Mouse (Mus musculus) forebrain, embryonic 14.5 days (tissue): ENCODE results near the gene Tmc4. TPM values are rescaled to one million over a fixed set of nuclear protein-coding genes. Genes with fewer than 3 reads are reported as not detected.

Experiments used
- ATAC-seq: fragments of 200-750 bp; cut with Nextera tagmentation; 2 replicates; pipeline ENCODE4 v1.8.0; 2017; ENCODE audit warnings: mild to moderate bottlenecking, moderate library complexity
- DNase-seq: peaks from one replicate; pipeline ENCODE4 v3.0.0-alpha.2; 2015; ENCODE audit warnings: low spot score
- H3K27ac ChIP-seq: fragments of 300-500 bp; sonication (generic); 2 replicates; pipeline ENCODE4 v1.5.1; 2014; ENCODE audit warnings: low read depth, mild to moderate bottlenecking, control low read depth, low read length, moderate library complexity
- H3K27me3 ChIP-seq: fragments of 300-500 bp; sonication (generic); replicated peaks from 2 replicates; pipeline ENCODE4 v1.6.1; 2014; ENCODE audit warnings: low read length, control low read depth, mixed read lengths; ENCODE audit not compliant: control insufficient read depth, insufficient read depth
- H3K36me3 ChIP-seq: fragments of 300-500 bp; sonication (generic); 2 replicates; pipeline ENCODE4 v1.6.1; 2014; ENCODE audit warnings: low read length, control low read depth; ENCODE audit not compliant: control insufficient read depth, insufficient read depth
- H3K4me1 ChIP-seq: fragments of 300-500 bp; sonication (generic); 2 replicates; pipeline ENCODE4 v1.6.1; 2014; ENCODE audit warnings: antibody characterized with exemption, low read length, control low read depth; ENCODE audit not compliant: control insufficient read depth, insufficient read depth
- H3K4me2 ChIP-seq: fragments of 300-500 bp; sonication (generic); 2 replicates; pipeline ENCODE4 v1.6.1; 2014; ENCODE audit warnings: mild to moderate bottlenecking, control low read depth, low read length
- H3K4me3 ChIP-seq: fragments of 300-500 bp; sonication (generic); 2 replicates; pipeline ENCODE4 v1.5.1; 2014; ENCODE audit warnings: low read depth, low read length, control low read depth
- H3K9ac ChIP-seq: fragments of 300-500 bp; sonication (generic); 2 replicates; pipeline ENCODE4 v1.6.1; 2014; ENCODE audit warnings: mild to moderate bottlenecking, low read length, control low read depth, moderate library complexity
- H3K9me3 ChIP-seq: fragments of 300-500 bp; sonication (generic); replicated peaks from 2 replicates; pipeline ENCODE4 v1.6.1; 2016; ENCODE audit warnings: low read length, control low read depth, mixed read lengths; ENCODE audit not compliant: control insufficient read depth
- WGBS: fragments of 180-500 bp; shearing (Covaris S2); extraction: QIAGEN DNeasy Blood & Tissue Kit; methylation state at CpG from one replicate; pipeline ENCODE4 v1.1.7; 2014; 5-methylcytosine and 5-hydroxymethylcytosine counted together
- polyA plus RNA-seq: library from polyadenylated mRNA; unstranded; fragments of >200 nt; fragmentation: Nextera tagmentation; extraction: Ambion mirVana; gene quantifications from 2 replicates; pipeline ENCODE4 v1.2.1, GENCODE M21; 2014

Gene Tmc4
- polyA plus RNA-seq, 1 experiment from 2014 or later, result 1.8 TPM

DNA sequence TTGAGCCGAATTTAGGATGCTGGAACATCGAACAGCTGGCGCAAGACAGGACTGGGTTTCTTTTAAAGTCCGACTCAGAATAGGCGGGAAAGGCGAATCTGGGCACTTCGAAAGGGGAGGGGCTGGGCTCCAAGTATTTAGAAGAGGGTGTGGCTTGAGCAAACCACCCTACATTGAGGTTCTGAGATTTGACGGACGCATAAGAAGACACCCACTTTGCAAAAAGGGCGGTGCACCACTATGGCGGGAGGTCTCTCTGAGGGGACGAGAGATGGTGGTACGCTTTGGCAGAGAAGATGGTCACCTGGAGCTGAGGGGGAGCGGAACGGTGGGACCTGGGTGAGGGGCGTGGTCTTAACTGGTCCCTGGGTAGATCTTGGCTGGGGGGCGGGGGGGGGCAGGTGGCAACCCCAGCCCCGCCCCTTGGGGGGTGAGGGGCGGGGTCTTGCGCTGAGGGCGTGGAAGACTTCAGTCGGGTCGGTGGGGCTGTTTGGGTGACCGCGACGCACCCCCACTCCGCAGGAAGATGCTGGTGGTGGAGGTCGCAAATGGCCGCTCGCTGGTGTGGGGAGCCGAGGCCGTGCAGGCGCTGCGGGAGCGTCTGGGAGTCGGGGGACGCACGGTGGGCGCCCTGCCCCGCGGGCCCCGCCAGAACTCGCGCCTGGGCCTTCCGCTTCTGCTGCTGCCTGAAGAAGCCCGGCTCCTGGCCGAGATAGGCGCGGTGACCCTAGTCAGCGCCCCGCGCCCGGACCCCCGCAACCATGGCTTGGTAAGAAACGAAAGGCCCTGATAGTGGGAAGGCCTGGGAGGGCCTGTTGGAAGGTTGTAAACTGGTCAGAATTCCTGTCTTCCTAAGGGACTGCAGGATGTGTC lies 17.0 kb upstream of the Tmc4 start:
- Histone ChIP-seq H3K4me3 (peak overlapping the region; percentile 69), H3K4me1 (peaks cover 15% of the 10 kb centered on the region), H3K4me2 (peak overlapping the region; percentile 70), H3K27ac (peak overlapping the region; percentile 79), H3K9ac (peak overlapping the region; percentile 91), H3K27me3 (no peaks in the 10 kb centered on the region), H3K9me3 (no peaks in the 10 kb centered on the region), H3K36me3 (peaks cover 36% of the 10 kb centered on the region)
- peak; percentile 87 for DNase-seq
- peak; percentile 45 for ATAC-seq
- WGBS, result 1% methylated on average over 41 of the region's 55 CpGs

DNA sequence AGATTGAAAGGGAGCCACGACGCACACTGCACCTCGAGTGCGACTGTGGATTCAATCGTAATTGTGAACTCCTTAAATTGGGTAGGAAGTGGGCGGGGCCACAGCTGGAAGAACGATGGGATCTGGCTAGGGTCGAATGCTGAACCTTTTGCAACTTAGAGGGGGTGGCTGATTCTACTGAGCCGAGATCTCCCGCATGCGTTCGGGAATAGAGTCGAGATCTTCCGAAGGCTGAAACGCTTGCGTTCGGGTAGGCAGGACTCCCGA lies 16.4 kb upstream of the Tmc4 start:
- Histone ChIP-seq H3K4me3 (peak overlapping the region; percentile 69), H3K27me3 (no peaks in the 10 kb centered on the region), H3K4me2 (peak overlapping the region; percentile 70), H3K9me3 (no peaks in the 10 kb centered on the region), H3K27ac (peak overlapping the region; percentile 79), H3K9ac (peak overlapping the region; percentile 91), H3K4me1 (peaks cover 15% of the 10 kb centered on the region), H3K36me3 (peaks cover 31% of the 10 kb centered on the region)
- DNase-seq, result no peak
- no peak for ATAC-seq
- 0% methylated on average over 18 of the region's 18 CpGs for WGBS

DNA sequence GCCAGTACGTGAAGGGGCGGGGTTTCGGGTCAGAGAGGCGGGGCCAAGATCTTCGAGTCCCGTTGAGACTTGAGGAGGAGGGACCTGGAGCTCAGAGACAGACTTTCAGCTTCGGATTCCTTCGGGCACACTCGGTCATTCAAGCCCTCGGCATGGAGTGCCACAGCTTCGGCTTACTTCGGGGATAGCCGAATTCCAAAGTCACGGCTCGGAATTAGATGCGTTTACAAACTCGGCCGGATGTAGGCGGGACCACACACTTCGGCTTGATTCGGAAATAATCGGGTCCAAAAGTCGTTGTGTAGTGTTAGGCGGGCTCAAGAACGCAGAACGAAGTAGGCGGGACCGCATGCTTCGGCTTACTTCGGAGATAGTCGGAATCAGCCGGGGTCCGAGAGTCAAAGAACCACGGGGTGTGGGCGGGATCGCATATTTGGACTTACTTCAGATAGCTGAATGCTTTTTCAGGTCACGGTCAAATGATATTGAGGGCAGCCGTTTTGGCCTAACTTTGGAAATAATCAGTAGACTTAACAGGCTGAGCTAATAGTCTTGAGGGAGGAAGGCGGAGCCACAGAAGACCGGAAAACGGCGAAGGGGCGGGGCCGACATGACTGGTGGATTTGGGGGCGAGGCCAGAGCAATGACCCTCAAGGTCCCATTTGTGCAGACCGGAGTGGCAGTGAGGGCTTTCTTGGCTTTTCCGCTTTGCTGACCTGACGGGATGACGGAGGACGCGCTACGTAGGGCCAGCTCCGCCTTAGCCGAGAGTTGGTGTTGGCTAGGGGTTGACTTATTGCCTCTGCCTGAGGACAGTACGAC lies 15.8 kb upstream of the Tmc4 start, which contains the start of gene Mboat7:
Mboat7 (minus strand) TSS at position 537 of the 822 bp plus-strand sequence.
- DNase-seq (peak; percentile 100), ATAC-seq (peak; percentile 92)
- H3K36me3 ChIP-seq, result peaks cover 29% of the 10 kb centered on the region
- H3K27ac ChIP-seq, result peak within 1 kb of the TSS; percentile 79
- peak within 1 kb of the TSS; percentile 91 for H3K9ac ChIP-seq
- H3K9me3 ChIP-seq, result no peaks in the 10 kb centered on the region
- peaks cover 15% of the 10 kb centered on the region for H3K4me1 ChIP-seq
- H3K4me2 ChIP-seq, result peak within 1 kb of the TSS; percentile 70
- under 1% methylated on average over 55 of the region's 55 CpGs for WGBS
- peak within 1 kb of the TSS; percentile 69 for H3K4me3 ChIP-seq
- no peaks in the 10 kb centered on the region for H3K27me3 ChIP-seq

DNA sequence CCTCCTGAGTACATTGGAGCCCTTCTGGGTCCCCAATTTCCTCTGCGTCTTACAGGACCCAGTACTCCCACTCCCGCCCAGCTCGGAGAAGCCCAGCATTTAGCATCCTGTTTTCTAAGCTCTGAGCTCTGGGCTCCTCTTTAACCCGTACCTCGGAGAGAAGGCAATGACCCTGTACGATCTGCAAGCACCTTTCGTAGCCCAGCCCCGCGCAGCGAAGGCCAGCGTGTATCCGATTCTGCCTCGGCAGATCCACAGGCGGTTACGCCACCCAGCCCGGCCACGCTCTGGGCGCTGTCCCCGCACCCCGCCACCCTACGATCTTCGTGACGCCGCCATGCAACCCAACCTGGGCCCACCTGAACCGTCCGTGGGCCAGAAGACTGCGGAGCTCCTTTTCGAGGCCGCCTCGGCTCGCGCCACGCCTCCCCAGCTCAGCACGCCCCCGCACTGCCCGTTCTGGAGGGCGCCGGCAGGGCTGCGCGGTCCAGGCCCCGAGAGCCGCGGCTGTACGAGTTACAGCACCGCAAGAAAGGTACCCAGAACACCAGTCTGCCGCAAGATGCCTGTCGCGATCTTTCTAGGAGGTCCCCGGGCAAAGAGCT lies 15.1 kb upstream of the Tmc4 start, which contains the start of gene Tsen34:
Tsen34 (plus strand) TSS at position 482 of the 605 bp plus-strand sequence.
- WGBS, result under 1% methylated on average over 49 of the region's 49 CpGs
- peaks cover 15% of the 10 kb centered on the region for H3K4me1 ChIP-seq
- no peaks in the 10 kb centered on the region for H3K27me3 ChIP-seq
- H3K4me2 ChIP-seq, result peak within 1 kb of the TSS; percentile 70
- peaks cover 26% of the 10 kb centered on the region for H3K36me3 ChIP-seq
- H3K9me3 ChIP-seq, result no peaks in the 10 kb centered on the region
- H3K4me3 ChIP-seq, result peak within 1 kb of the TSS; percentile 69
- DNase-seq (no peak), ATAC-seq (peak; percentile 0)
- H3K27ac ChIP-seq, result peak within 1 kb of the TSS; percentile 79
- peak within 1 kb of the TSS; percentile 91 for H3K9ac ChIP-seq

DNA sequence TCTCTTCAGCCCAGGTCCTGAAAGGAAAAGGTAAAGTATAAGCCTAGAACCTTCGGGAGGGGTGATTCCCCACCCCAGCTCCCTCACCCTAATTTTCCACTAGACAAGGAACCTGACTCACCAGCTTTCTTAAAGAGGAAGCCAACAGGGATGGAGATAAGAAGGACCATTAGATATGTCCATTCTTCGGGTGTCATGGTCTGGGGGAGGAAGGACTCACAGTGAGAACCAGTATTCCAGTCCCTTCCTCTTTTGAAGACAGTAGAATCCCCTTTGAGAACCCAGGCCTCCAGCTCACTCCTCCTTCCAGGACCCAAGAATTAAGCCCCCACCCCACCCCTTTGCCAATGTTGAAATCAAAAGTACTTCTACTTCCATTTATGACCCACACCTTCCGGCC lies 14.6 kb upstream of the Tmc4 start:
- DNase-seq (no peak), ATAC-seq (no peak)
- Histone ChIP-seq H3K9me3 (no peaks in the 10 kb centered on the region), H3K27me3 (no peaks in the 10 kb centered on the region), H3K9ac (peak overlapping the region; percentile 91), H3K4me2 (peak overlapping the region; percentile 70), H3K4me1 (peaks cover 15% of the 10 kb centered on the region), H3K4me3 (peak overlapping the region; percentile 69), H3K36me3 (peaks cover 25% of the 10 kb centered on the region), H3K27ac (no peak overlapping the region; the same call in 1 of the 2 replicates)
- 47% methylated on average over 3 of the region's 3 CpGs for WGBS

DNA sequence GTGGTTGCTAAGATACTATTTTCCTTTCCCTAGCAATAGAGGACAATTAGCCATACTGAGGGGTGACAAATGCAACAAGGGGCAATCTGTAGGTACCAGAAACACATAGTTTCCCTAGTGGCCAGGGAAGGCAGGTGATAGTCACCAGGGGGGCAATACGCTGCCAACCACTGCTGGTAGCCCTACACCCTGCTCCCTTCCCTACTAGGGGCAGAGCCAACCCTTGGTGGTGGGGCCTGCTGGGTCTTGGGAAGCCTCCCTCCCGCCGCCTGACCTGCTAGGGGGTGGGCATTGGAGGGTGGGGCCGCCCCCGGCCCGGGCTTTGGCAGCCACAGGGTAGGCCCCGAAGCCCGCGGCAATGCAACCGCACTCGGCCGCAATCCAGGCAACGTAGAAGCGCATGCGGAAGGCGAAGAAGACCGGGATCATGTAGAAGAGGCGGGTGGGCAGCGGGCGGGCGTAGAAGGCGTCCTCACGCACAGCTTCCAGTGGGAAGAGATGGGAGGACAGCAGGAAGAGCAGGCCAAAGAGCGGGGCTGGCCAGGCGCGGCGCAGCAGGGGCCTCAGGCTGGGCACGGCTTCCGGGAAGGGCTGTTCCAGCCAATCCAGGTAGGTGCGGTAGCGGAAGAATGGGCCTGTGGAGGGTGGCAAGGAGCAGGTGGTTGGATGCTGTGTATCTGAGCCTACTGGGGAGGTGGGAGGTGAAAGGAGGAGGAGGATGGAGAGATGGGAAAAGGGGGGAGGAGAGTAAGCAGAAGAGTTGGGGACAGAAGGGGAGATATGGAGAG lies 8.2 kb upstream of the Tmc4 start:
- Histone ChIP-seq H3K4me2 (no peak overlapping the region), H3K27ac (peak overlapping the region; percentile 65; the same call in 1 of the 2 replicates), H3K27me3 (no peaks in the 10 kb centered on the region), H3K9me3 (no peaks in the 10 kb centered on the region), H3K4me3 (no peak overlapping the region), H3K9ac (no peak overlapping the region), H3K36me3 (peaks cover 40% of the 10 kb centered on the region), H3K4me1 (peaks cover 7% of the 10 kb centered on the region)
- DNase-seq (no peak), ATAC-seq (no peak)
- WGBS, result 84% methylated on average over 31 of the region's 31 CpGs

DNA sequence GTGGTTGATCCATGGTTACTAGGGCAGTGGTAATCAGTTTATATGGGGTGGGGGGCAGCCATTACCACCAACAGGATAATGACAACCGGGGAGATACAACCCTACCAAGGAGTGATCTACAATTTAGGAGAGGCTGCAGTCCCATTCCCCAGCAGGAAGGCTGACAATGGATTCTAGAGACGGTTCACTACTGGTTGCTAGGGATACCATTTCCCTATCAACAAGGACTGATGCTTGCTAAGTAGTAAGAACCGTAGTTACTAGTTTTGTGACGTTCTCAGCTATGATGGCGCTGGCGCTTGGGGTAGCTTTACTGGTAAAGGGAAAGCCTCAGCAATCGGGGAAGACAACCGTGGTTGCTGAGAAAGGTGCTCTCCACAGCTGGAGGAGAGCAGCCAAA lies 7.3 kb upstream of the Tmc4 start:
- peaks cover 7% of the 10 kb centered on the region for H3K4me1 ChIP-seq
- no peaks in the 10 kb centered on the region for H3K9me3 ChIP-seq
- ATAC-seq, result 0 out of 2 replicates have a peak, but pooled peaks have one; percentile 35
- WGBS, result 78% methylated on average over 8 of the region's 8 CpGs
- no peak overlapping the region for H3K4me3 ChIP-seq
- H3K4me2 ChIP-seq, result no peak overlapping the region
- H3K27me3 ChIP-seq, result no peaks in the 10 kb centered on the region
- peaks cover 37% of the 10 kb centered on the region for H3K36me3 ChIP-seq
- no peak overlapping the region for H3K9ac ChIP-seq
- peak overlapping the region; percentile 65 for H3K27ac ChIP-seq
- no peak for DNase-seq

DNA sequence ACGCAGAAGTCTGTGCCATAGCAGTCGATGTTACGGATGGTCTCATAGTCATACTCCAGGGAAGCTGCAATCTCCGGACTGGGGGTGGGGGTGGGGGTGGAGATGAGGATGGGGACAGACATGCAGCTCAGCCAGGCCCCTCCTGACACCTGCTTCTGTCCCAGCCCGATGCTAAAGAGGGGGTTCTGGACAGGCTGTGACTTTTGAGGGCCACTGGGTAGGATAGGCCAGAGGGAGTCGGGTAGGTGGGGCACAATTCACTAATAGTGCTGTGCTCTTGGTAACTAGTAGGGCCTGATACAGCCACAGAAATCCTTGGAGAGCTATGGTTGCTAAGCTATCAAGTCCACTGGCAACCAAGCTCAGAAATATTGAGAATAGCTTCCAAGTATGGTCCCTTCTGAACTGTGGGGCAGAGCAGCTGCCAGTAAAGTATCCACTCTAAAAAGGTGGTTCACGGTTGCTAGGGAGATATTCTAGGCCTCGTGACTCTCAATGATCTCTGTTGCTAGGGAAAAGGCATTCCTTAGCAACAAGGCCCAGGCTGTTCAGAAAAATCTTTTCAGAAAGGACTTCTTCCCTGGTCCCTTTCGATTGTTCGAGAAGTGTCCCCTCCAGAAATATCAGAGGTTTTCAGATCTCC lies 6.7 kb upstream of the Tmc4 start:
- H3K27me3 ChIP-seq, result no peaks in the 10 kb centered on the region
- H3K9ac ChIP-seq, result no peak overlapping the region
- DNase-seq (peak; percentile 67), ATAC-seq (peak; percentile 74; the same call in 1 of the 2 replicates)
- peaks cover 37% of the 10 kb centered on the region for H3K36me3 ChIP-seq
- H3K4me1 ChIP-seq, result peaks cover 7% of the 10 kb centered on the region
- no peak overlapping the region for H3K4me3 ChIP-seq
- H3K4me2 ChIP-seq, result no peak overlapping the region
- WGBS, result 71% methylated on average over 10 of the region's 10 CpGs
- peak overlapping the region; percentile 65 for H3K27ac ChIP-seq
- no peaks in the 10 kb centered on the region for H3K9me3 ChIP-seq
